Mouse (Mus musculus) megakaryocyte, embryonic 14.5 days (primary cell): ENCODE measurements around the gene Plxnd1. TPM values are rescaled to one million over a fixed set of nuclear protein-coding genes. Genes with fewer than 3 reads are reported as not detected.

Source experiments
- H3K27me3 ChIP-seq: replicated peaks from 2 replicates; pipeline ENCODE3; 2012; ENCODE audit warnings: inconsistent platforms
- H3K36me3 ChIP-seq: replicated peaks from 2 replicates; pipeline ENCODE3; 2012; ENCODE audit warnings: low read length, inconsistent platforms, mixed read lengths
- H3K4me1 ChIP-seq: 2 replicates; pipeline ENCODE4 v1.6.1; 2012; ENCODE audit warnings: inconsistent platforms
- H3K4me3 ChIP-seq: replicated peaks from 2 replicates; pipeline ENCODE3; 2012; ENCODE audit warnings: moderate library complexity, mild to moderate bottlenecking, inconsistent platforms
- H3K9me3 ChIP-seq: 2 replicates; pipeline ENCODE4 v1.6.1; 2012; ENCODE audit warnings: inconsistent platforms
- FLI1 ChIP-seq: IDR thresholded peaks from 2 replicates; pipeline ENCODE4 v1.6.1; 2012; ENCODE audit warnings: low read length, inconsistent platforms, mixed read lengths
- GATA1 ChIP-seq: IDR thresholded peaks from 3 replicates; pipeline ENCODE4 v1.6.1; 2012; ENCODE audit warnings: mixed read lengths, low read length, inconsistent platforms, borderline replicate concordance
- polyA plus RNA-seq: library from polyadenylated mRNA; stranded (reverse); fragments of >175 nt; gene quantifications from 2 replicates; pipeline ENCODE4 v1.2.3, GENCODE M21; 2012; ENCODE audit warnings: low replicate concordance; ENCODE audit not compliant: insufficient read depth

Gene Plxnd1
- polyA plus RNA-seq, 1 experiment = 14.9 TPM

- TF ChIP-seq GATA1 (no peak), FLI1 (no peak)
- Histone ChIP-seq H3K36me3 (peaks cover 6% of the 10 kb centered on the region), H3K4me3 (no peak overlapping the region), H3K4me1 (peaks cover 38% of the 10 kb centered on the region), H3K9me3 (no peaks in the 10 kb centered on the region), H3K27me3 (peaks cover 60% of the 10 kb centered on the region)
Observed at GRCm38 (mm10) chr6:115984580-115984979, 10.2 kb downstream of the Plxnd1 start.

DNA sequence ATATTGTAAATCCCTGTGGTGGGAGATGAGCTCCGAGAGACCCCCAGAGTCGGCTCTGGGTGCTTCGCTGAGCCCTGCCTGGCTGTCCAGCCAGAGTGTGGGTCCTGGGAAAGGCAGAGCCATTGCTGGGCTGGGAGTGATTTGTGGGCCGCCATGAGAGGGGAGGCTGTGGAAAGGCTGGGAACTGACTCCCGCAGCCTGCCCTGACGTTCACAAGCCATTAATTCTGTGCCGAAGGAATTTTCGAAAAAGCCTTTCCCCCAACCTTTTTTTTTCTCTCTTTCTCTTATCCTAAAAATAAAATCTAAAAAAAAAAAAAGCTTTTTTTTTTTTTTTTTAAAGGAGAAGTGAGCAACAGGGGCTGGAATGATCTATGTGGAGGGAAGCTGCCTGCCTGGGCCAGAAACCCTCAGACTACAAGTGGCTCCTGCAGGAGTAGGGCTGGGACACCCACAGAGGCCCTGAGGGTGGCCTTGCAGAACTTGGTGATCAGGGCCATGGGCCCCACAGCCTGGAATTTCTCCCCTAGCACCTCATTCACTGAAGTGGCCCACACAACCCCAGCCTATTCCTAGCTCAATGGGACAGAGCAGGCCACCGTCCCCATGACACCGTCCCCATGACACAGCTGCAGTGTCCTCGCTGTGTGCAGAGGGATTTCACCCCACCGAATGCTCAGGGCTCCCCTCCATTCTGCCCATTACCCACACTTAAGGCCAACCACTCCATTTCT lies 11.3 kb downstream of the Plxnd1 start:
- TF ChIP-seq GATA1 (no peak), FLI1 (no peak)
- H3K27me3 ChIP-seq = peaks cover 49% of the 10 kb centered on the region
- H3K9me3 ChIP-seq = no peaks in the 10 kb centered on the region
- no peak overlapping the region for H3K4me3 ChIP-seq
- peaks cover 12% of the 10 kb centered on the region for H3K36me3 ChIP-seq
- H3K4me1 ChIP-seq = peaks cover 40% of the 10 kb centered on the region

GRCm38 (mm10) chr6:115982889-115983288 lies 11.9 kb downstream of the Plxnd1 start:
- H3K4me3 ChIP-seq = no peak overlapping the region
- peaks cover 18% of the 10 kb centered on the region for H3K36me3 ChIP-seq
- H3K9me3 ChIP-seq = no peaks in the 10 kb centered on the region
- H3K4me1 ChIP-seq = peaks cover 45% of the 10 kb centered on the region
- H3K27me3 ChIP-seq = peaks cover 43% of the 10 kb centered on the region
- TF ChIP-seq GATA1 = no peak
- no peak for TF ChIP-seq FLI1

DNA sequence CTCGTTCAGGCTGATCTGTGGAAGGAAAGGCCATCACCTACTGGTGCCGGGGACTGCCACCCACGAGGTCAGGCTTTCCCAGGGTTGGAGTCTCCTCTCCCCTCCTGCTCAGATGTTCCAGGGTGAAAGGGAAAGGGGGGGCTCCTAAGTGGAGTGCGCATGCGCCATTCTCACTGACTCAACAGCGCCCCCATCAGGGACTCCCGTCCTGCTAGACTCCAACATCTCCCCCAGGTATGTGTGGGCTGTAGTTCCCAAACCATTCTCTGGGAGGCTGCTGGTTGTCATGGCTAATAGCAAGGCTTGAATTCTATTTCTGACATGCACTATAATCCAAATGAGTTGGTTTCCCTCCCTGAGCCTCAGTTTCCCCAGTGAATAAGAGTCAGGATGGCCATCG lies 16.2 kb downstream of the Plxnd1 start:
- H3K4me1 ChIP-seq = peaks cover 38% of the 10 kb centered on the region
- H3K36me3 ChIP-seq = peaks cover 55% of the 10 kb centered on the region
- TF ChIP-seq FLI1 (no peak), GATA1 (no peak)
- no peaks in the 10 kb centered on the region for H3K9me3 ChIP-seq
- H3K4me3 ChIP-seq = no peak overlapping the region
- peaks cover 36% of the 10 kb centered on the region for H3K27me3 ChIP-seq

DNA sequence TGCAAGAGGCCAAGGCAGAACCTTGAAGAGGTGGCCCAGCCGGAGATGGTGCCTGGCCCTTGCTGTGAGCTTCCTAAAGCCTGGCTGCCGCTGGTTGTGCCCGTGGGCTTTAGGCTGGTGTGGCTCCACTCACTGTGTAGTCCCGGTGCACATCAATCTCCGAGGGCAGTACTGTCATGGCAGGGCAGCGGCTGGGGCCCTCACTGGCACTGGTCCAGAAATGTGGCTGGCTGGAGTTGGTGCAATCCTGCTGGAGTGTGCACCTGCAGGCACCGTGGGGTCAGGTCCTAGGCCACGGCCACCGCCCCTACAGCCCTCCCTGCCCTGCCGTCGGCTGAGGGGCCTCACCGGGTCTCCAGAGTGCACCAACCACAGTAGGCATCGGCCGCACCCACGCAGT lies 17.0 kb downstream of the Plxnd1 start:
- TF ChIP-seq FLI1 = no peak
- TF ChIP-seq GATA1 = no peak
- Histone ChIP-seq H3K4me3 (no peak overlapping the region), H3K27me3 (peaks cover 39% of the 10 kb centered on the region), H3K9me3 (no peaks in the 10 kb centered on the region), H3K4me1 (peaks cover 46% of the 10 kb centered on the region), H3K36me3 (peaks cover 55% of the 10 kb centered on the region)

DNA sequence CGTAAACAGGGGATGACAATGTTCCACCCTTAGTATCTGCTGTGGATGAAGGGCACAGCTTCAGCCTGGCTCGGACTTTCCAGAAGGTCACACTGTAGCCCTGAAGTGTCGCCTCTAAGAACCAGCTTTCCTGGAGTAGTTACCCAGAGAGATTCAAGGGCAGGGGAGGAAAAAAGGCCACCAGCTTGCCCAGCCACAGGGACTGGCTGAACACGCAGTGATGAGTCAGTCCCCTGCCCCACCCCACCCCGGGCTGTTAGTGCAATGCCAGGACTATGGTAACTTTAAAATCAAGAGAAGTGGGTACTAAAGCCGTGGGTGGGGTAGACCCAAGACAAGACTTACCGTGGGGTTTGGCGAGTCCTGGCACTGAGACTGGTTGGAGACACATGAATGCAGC lies 19.2 kb downstream of the Plxnd1 start:
- Histone ChIP-seq H3K4me3 (no peak overlapping the region), H3K4me1 (peaks cover 58% of the 10 kb centered on the region), H3K27me3 (peaks cover 41% of the 10 kb centered on the region), H3K36me3 (peaks cover 69% of the 10 kb centered on the region), H3K9me3 (no peaks in the 10 kb centered on the region)
- TF ChIP-seq FLI1 (no peak), GATA1 (no peak)

DNA sequence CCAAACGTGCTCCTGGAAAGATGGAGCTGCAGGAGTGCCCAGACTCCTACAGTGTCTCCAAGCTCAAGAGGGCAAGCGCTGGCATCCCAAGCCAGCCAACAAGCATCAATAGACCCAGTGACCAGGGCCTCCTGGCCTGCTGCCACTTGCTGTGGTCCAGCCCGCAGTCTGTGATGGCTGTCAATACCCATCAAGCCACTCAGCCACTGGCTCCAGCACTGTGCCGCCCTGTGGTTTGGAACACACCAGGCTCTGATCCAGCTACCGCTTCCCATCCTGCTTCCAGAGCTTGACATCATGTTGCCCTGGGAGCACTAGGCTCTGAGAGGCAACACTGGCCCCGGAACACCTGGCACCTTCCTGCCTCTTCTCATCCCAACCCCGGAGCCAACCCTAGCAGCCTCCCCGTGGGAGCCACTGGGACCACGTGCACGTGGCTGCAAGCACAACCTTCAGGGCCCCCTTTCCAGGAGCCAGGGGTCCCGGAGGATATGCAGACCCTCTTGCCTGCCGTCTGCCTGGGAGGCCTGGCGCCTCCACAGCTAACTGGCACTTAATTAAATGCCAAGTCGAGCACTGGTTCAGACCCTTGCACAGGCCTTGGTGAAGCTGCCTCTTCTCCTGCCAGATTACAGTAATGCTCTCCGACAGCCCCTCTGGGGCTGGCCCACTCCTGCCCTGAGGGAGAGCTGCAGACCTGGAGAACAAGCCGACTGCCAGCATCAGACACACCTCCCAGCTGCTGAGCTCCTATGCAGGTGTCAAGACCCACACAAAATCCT lies 20.7 kb downstream of the Plxnd1 start:
- no peak for TF ChIP-seq GATA1
- TF ChIP-seq FLI1 = no peak
- H3K27me3 ChIP-seq = peaks cover 45% of the 10 kb centered on the region
- peaks cover 50% of the 10 kb centered on the region for H3K4me1 ChIP-seq
- no peak overlapping the region for H3K4me3 ChIP-seq
- peaks cover 77% of the 10 kb centered on the region for H3K36me3 ChIP-seq
- H3K9me3 ChIP-seq = no peaks in the 10 kb centered on the region

DNA sequence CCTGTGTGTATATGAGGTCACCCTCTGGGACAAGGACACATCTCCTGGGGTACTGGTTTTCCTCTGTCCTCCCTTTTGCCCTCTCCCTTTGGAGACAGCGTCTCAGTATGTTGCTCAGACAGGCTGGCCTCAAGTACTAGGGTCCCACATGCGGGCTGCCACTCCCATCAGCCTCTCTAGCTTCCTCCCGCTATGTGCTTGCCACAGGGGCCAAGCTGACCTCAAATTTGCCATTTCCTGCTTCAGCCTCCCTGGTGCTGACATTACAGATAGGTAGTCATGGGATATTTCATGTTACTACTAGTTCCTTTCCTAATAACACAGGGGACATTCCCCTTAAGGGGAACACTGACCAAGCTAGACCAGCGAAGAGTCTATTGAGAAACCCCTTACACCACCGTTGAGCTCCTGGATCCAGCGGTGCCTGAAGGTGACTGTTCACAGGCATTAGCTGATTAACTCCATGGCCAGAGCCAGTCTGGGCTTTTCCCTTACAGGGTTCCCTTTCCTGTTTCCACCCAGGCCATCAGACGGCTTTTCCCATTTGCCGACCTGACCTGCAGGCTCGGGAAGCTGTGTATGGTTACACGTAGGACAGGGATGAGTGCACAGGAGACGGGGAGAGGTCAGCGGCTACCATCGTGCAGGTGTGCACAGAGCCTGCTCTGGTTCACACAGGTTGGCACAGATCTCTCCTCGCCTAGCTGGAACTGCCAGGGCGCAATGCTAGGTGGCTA lies 21.5 kb downstream of the Plxnd1 start:
- peaks cover 49% of the 10 kb centered on the region for H3K27me3 ChIP-seq
- H3K4me1 ChIP-seq = peaks cover 50% of the 10 kb centered on the region
- H3K9me3 ChIP-seq = no peaks in the 10 kb centered on the region
- H3K36me3 ChIP-seq = peaks cover 77% of the 10 kb centered on the region
- TF ChIP-seq FLI1 = no peak
- TF ChIP-seq GATA1 = no peak
- H3K4me3 ChIP-seq = no peak overlapping the region

DNA sequence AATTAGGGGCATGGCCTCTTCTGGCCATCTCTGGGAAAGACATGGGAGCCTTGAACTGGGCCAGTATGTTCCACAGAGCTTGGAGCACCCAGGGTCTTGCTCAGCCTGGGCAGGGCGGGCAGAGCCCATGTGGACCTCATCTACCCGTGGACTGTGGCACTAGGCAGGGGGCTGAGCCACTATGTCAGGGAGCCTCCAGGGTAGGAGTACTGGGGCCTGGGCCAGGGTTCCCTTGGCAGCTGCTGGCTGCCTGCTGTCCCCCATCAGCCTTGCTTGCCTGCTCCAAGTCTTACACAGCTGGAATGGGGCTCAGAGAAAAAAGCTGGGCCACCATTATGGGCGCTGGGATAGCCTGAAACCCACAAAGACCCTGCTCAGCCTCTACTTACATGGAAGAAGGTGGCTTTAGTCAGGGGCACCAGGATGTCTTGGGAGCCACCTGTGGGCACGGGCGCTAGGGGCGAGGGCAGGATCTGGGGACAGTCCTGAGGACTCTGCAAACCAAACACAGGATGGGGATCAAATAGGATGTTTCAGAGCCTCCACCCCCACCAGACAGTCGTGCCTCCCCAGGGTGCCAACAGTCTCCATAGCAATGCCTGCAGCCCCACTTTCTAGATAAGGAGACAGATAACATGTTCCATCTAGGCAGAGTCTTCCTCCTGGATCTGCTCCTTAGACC lies 22.6 kb downstream of the Plxnd1 start:
- H3K4me3 ChIP-seq = no peak overlapping the region
- TF ChIP-seq GATA1 (no peak), FLI1 (no peak)
- peaks cover 77% of the 10 kb centered on the region for H3K36me3 ChIP-seq

More for the DNA sequence above, 22.6 kb downstream of the Plxnd1 start:
- peaks cover 48% of the 10 kb centered on the region for H3K4me1 ChIP-seq
- H3K27me3 ChIP-seq = peaks cover 53% of the 10 kb centered on the region
- H3K9me3 ChIP-seq = no peaks in the 10 kb centered on the region
